Mouse (Mus musculus) bone marrow macrophage, adult 2 months (primary cell): ENCODE results near the gene Atp1a2.

Experiments used
- CTCF ChIP-seq: IDR thresholded peaks from 2 replicates; pipeline ENCODE4 v1.5.1; 2012; ENCODE audit warnings: low read depth, mild to moderate bottlenecking, low read length, moderate library complexity
- POLR2A ChIP-seq: IDR thresholded peaks from 2 replicates; pipeline ENCODE4 v1.6.1; 2012; ENCODE audit warnings: mild to moderate bottlenecking, low read depth, low read length, borderline replicate concordance

DNA sequence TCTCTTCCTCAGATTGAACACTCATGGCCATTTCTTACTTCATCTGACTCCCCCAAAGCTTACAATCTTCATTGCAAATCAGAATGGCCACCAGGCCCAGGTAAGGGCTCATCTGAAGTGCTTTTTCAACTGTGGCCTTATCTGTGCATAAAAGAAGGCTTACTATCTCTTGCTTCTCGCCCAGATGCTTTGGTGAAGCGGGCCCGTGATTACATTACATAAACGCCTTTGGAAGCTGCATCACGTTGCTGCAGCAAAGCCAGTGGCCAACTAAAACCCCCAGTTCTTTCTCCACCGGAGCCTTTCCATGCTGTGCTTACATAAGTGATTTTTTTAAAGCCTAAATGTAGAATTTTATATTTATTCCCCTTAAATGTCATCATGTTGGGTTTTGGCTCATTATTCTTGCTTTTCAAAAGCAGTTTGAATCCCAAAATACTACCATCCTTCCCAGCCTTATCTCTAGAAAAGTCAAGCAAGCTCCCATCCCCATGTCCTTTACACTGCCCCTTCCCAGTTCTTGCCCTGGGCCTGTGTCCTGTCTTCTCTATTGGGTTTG lies 26.0 kb upstream of the Atp1a2 start:
- no peak for TF ChIP-seq CTCF
- TF ChIP-seq POLR2A = no peak
